Mouse (Mus musculus): ENCODE measurements around the gene 1110004F10Rik. TPM values are rescaled to one million over a fixed set of nuclear protein-coding genes. Genes with fewer than 3 reads are reported as not detected.

Gene 1110004F10Rik
- polyA plus RNA-seq, 2 experiments, result 56.8 to 116 TPM

DNA sequence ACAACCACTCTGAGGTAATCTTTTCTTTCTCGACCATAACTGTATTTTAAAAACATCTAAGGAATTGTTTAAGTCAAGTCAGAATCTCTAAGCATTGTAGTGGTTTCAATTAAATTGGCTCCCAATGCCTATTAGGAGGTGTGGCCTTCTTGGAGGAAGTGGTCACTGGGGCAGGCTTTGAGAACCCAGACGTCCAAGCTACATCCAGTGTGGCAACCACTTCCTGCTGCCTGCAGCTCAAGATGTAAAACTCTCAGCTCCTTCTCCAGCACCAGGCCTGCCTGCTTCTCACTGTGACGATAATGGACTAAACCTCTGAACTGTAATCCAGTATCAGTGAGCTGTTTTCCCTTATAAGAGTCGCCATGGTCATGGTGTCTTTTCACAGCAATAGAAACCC lies 110.4 kb downstream of the 1110004F10Rik start:
- H3K4me1 ChIP-seq (replicated peaks; ENCODE audit: control insufficient read depth in 2 of 2, insufficient read depth in 2 of 2, low read length in 1 of 2), result no peaks in the 10 kb centered on the region
- no peak overlapping the region for H3K4me3 ChIP-seq (ENCODE audit: insufficient read depth in 1 of 2, low read depth in 2 of 2, low read length in 2 of 2)
- TF ChIP-seq EP300 (IDR thresholded peaks at IDR 0.05; ENCODE audit: low read depth), result no peak
- no peak for TF ChIP-seq CTCF (IDR thresholded peaks at IDR 0.05; ENCODE audit: low read depth)
- ATAC-seq (ENCODE audit: insufficient read depth), result no peak
- 16% methylated on average over 4 of the region's 4 CpGs for WGBS (ENCODE audit: insufficient replicate concordance)
- H3K9me3 ChIP-seq (ENCODE audit: control insufficient read depth, low read length), result no peaks in the 10 kb centered on the region
- H3K4me2 ChIP-seq (ENCODE audit: low read depth), result no peak overlapping the region
- H3K27ac ChIP-seq, result no peak overlapping the region
- H3K27me3 ChIP-seq (ENCODE audit: control insufficient read depth, insufficient read depth, low read length), result no peaks in the 10 kb centered on the region
- no peak overlapping the region for H3K9ac ChIP-seq (replicated peaks)
- H3K36me3 ChIP-seq (replicated peaks; ENCODE audit: control insufficient read depth, insufficient read depth, low read depth), result no peaks in the 10 kb centered on the region
- DNase-seq (ENCODE audit: low read depth in 3 of 3, low spot score in 3 of 3), result no peak

GRCm38 (mm10) chr7:116153781-116154368 lies 114.7 kb downstream of the 1110004F10Rik start:
- Histone ChIP-seq H3K9ac (replicated peaks) (no peak overlapping the region), H3K4me2 (ENCODE audit: low read depth) (no peak overlapping the region), H3K4me3 (ENCODE audit: insufficient read depth in 1 of 2, low read depth in 2 of 2, low read length in 2 of 2) (no peak overlapping the region), H3K4me1 (replicated peaks; ENCODE audit: control insufficient read depth in 2 of 2, insufficient read depth in 2 of 2, low read length in 1 of 2) (no peaks in the 10 kb centered on the region), H3K9me3 (ENCODE audit: control insufficient read depth, low read length) (no peaks in the 10 kb centered on the region), H3K36me3 (replicated peaks; ENCODE audit: control insufficient read depth, insufficient read depth, low read depth) (no peaks in the 10 kb centered on the region), H3K27ac (no peak overlapping the region), H3K27me3 (ENCODE audit: control insufficient read depth, insufficient read depth, low read length) (no peaks in the 10 kb centered on the region)
- DNase-seq (ENCODE audit: low read depth in 3 of 3, low spot score in 3 of 3) (no peak), ATAC-seq (ENCODE audit: insufficient read depth) (no peak)
- TF ChIP-seq CTCF (IDR thresholded peaks at IDR 0.05; ENCODE audit: low read depth), result no peak
- TF ChIP-seq EP300 (IDR thresholded peaks at IDR 0.05; ENCODE audit: low read depth), result no peak
- 10% methylated on average over 2 of the region's 2 CpGs for whole genome bisulfite sequencing (ENCODE audit: insufficient replicate concordance)

Other genes with a start within 250 kb of the 1110004F10Rik start
- gene Sox6, start 601 bp upstream of the 1110004F10Rik start, polyA plus RNA-seq (2012; rRNA removed), result 10.1 and 15.9 TPM in 2 replicates
- 64.0 and 72.6 TPM in 2 replicates for gene Sox6, start 601 bp upstream of the 1110004F10Rik start, polyA plus RNA-seq (2014; fragmentation: Nextera tagmentation; extraction: Ambion mirVana)
- 0.57 and 0.62 TPM in 2 replicates for gene Gm4353, start 45.2 kb downstream of the 1110004F10Rik start, polyA plus RNA-seq (2012; rRNA removed)
- 0.38 and 0.51 TPM in 2 replicates for gene Gm4353, start 45.2 kb downstream of the 1110004F10Rik start, polyA plus RNA-seq (2014; fragmentation: Nextera tagmentation; extraction: Ambion mirVana)